Mouse (Mus musculus): ENCODE measurements around the gene Fkbp7.

DNA sequence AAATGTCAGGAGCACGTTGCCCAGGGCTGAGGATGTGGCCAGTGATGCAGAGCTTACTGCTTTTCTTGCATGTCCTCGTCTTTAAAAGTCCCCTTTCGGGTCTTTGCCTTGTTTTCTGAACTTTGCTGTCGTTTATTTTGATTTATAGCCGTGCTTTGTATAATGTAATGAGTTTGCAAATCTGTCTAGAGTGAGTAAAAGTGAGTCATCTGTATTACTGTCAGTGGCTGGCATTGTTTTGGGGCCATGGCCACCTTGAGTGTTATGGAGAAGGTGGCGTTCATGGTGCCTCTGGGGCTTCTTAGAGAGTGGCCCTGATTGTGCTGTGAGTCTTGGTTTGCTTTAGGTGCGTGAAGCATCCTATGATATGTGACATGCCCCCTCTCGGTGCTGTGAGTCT is 9.4 kb upstream of the Fkbp7 start:
- TF ChIP-seq UBTF (IDR thresholded peaks at IDR 0.05; ENCODE audit: borderline replicate concordance, insufficient read depth, low read depth, low read length), result no peak
- no peak for TF ChIP-seq EP300 (IDR thresholded peaks at IDR 0.05; ENCODE audit: low read depth in 1 of 2, low read length in 2 of 2)
- TF ChIP-seq MEF2A (IDR thresholded peaks at IDR 0.05; ENCODE audit: extremely low read depth, insufficient replicate concordance, low read depth, low read length, poor library complexity, severe bottlenecking), result no peak
- TF ChIP-seq CTCF (IDR thresholded peaks at IDR 0.05 in 2 of 3, conservative IDR thresholded peaks at IDR 0.05 in 1 of 3; ENCODE audit: control insufficient read depth in 1 of 3, insufficient read depth in 1 of 3, low read depth in 2 of 3, low read length in 3 of 3, poor library complexity in 1 of 3, severe bottlenecking in 1 of 3), result no peak
- TF ChIP-seq POLR2A (IDR thresholded peaks at IDR 0.05; ENCODE audit: control insufficient read depth in 1 of 2, insufficient read depth in 1 of 2, low read depth in 1 of 2, low read length in 2 of 2, poor library complexity in 1 of 2), result no peak
